Mouse (Mus musculus) megakaryocyte progenitor cell, adult 5-6 weeks (primary cell): ENCODE data around the gene Otulinl. TPM values are rescaled to one million over a fixed set of nuclear protein-coding genes. Genes with fewer than 3 reads are reported as not detected.

Experiments used
- ATAC-seq: replicated peaks from 2 replicates; pipeline ENCODE4 v1.8.0; 2016; ENCODE audit warnings: mild to moderate bottlenecking, moderate TSS enrichment, inconsistent platforms; ENCODE audit not compliant: poor library complexity
- total RNA-seq, 2 experiments: library from RNA; stranded (forward) in 1 of 2; stranded (reverse) in 1 of 2; fragments of 157-497, 149-512 nt in 1 of 2; fragments of 200-1000 nt in 1 of 2; gene quantifications; 2 replicates each; pipeline versions ENCODE4 v1.2.3 to v1.2.4; 2015 to 2017

The Otulinl gene
- total RNA-seq, 2 experiments from 2014 or later = 37.4 to 69.7 TPM

DNA sequence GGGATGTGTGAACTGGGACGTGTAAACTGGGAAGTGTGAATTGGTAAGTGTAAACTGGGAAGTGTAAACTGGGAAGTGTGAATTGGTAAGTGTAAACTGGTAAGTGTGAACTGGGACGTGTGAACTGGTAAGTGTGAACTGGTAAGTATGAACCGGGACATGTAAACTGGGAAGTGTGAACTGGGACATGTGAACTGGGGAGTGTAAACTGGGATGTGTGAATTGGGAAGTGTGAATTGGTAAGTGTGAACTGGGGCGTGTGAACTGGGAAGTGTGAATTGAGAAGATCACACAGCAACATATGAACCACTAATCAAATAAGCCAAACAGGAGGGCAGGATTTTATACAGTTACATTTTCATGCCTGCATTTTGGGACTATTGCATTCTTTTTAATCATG, 23.0 kb downstream of the Otulinl start:
- 0 out of 2 replicates have a peak, but pooled peaks have one; percentile 7 for ATAC-seq

DNA sequence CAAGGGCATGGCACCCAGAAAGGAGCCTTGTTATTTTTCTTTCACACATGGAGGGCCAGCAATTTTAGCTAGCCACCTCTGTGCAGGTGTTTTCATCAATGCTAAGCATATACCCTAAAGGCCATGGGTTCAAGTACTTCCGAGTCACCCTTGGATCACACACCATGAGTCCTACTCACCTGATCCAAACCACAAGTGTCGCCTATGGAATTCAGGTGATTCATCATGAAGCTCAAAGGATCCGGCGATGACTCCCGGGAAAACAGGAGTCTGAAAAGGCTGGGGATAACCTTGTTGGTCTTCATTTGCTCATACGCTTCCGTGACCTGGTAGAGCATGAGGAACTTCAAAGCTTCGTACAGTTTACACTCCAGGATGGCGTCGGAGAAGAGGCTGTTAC, 23.5 kb downstream of the Otulinl start:
- no peak for ATAC-seq

DNA sequence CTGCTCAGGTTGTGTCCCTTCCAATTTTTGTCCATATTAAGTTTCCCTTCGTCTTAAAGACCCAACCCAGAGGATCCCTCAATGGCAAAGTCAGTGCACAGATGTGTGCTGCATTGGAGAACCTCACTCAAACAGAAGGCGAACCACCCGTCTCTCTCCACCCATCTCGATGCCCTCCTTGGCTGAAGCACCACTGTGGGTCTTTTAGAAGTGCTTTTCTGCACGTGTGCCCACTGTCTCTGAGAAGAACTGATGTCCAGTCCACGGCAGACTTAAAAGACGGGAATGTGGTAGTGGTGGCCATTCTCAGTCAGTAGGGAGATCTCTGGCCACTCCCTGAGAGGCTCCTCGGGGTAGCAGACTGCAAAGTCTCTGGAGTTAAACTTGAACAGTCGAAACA, 24.8 kb downstream of the Otulinl start:
- no peak for ATAC-seq

DNA sequence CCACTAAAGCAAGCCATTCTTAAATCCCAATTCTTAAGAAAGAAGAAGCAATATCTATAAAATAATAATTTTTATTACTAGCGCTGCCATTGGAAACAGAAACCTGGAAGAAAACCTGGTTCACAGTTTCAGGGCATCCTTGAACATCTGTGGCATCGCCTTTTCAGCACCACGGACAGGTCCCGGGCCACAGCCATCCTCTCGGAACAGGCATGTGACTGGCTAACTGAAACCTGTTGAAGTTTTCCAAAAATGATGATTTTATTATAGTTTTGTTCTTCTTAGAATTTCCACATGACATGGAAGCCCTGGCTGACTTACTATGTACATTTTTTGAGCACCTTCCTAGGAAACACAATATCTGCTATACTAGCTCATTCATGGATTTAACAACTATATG, 26.4 kb downstream of the Otulinl start:
- ATAC-seq = peak; percentile 56; the same call in 1 of the 2 replicates

DNA sequence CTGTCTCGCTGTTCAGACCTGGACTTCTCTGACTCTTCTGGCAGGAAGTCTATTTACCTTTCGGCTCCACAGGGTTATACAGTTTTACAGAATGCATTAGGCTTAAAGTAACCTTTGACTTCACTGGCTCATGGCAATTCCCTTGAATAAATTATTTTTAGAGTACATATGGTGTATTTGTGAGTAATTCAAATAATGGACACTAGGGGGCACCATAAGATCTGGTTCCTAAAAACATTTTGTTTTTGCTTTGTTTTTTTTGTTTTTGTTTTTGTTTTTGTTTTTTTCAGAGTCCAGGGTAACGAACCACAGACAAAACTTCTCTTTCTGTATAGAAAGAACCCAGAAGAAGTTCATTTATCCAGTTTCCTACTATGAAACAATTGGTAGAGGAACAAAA, 33.7 kb downstream of the Otulinl start:
- peak; percentile 63 for ATAC-seq

DNA sequence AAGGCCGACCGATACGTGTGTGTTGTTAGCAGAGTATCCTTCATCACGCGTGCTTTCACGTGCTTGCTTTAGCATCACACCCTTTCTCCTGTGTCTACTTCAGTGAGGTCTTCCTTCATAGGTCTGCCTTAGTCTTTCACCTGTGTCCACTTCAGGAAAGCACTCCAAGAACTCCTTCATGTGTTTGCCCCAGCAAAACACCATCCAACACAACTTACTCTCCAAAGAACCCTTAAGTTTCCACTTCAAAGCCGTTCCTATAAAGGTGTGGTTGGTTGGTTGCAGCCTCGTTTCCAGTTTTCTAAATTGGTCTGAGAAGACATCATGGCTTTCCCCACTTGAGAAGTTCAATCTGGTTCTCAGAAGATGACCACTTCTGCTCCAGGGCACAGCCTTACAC, 34.7 kb downstream of the Otulinl start:
- ATAC-seq = no peak

DNA sequence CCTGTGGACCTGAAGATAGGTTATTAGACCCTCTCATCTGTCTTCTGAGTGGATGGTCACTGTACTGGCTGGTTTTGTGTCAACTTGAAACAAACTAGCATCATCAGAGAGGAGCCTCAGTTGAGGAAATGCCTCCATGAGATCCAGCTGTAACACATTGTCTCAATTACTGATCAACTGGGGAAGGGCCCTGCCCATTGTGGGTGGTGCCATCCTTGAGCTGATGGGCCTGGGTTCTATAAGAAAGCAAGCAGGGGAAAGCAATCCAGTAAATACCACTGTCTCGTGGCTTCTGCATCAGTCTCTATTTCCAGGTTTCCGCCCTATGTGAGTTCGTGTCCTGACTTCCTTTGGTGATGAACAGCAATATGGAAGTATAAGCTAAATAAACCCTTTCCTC, 36.1 kb downstream of the Otulinl start:
- no peak for ATAC-seq

DNA sequence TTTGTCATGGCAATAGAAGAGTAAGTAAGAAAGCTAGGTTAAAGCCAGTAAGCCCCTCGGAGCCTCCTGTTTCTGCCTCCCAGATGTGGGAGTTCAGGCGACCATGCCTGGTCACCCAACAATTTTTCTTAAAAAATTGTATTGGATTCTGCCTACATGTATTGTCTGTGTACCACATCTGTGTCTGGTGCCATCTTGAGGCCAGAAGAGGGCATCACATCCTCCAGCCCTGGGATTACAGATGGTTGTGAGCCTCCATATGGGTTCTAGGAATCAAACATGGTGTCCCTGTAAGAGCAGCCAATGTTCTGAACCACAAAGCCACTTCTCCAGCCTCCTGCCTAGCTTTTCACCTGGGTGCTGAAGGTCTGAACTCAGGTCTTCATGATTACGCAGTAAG, 38.5 kb downstream of the Otulinl start:
- peak; percentile 94 for ATAC-seq

DNA sequence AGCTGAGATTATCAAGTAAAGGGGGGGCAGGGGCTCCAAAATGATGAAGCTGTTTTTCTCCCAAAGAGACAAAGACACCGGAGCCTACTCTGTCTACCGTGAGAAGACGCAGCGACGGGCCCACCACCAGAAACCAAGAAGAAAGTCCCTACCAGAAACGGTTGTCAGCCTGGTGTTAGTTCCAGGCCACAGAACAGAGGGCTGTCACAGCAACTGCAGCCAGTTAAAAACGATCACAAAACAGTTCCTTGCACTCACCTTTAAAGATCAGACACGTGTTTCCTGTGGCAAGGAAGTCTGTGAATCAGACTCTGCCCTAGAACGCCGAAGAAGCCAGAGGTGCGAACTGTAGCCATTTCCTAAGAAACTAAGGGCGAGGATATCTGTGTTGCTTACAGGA, 40.2 kb downstream of the Otulinl start:
- ATAC-seq = peak; percentile 34

DNA sequence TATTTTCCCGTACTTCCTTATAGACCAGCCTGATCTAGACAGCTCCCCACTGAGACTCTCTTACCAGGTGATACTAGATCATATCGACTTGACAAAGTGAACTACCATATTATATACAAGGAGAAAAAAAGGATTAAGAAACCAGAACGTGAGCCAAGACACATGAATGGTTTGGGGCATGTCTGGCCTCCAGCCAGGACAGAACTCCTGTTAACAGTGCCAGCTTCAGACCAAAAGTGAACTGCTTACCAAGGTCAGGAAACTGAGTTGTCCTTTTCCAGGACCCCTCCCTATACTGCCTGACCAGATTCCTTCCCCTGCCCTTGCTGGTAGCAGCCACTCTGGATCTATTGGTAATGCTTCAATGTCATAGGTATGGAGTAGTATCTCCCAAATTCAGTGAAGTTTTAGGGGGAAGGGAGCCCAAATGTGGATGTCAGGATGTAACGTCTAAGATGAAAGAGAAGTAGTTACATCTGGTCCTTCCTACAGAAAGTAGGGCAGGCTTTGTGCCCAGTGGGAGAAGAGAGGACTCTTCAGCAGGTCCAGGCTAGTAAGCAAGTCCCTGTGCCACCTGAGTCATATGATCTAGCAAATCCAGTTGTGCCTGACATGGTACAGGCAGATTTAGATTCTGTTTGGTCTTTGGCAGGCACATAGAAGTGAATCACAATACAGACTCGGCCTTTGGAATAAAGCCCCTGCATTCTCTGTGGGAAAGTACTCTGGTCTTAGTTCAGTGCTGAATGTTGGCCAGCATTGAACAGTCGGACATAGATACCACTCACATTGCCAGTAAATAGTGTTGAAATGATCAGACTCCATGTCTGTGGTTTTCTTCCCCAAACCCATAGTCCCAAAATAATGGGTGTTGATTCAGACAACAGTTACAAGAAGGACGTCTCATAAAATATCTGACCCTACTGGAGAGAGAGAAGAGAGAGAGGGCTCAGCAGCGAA, 47.2 kb downstream of the Otulinl start:
- ATAC-seq = no peak

DNA sequence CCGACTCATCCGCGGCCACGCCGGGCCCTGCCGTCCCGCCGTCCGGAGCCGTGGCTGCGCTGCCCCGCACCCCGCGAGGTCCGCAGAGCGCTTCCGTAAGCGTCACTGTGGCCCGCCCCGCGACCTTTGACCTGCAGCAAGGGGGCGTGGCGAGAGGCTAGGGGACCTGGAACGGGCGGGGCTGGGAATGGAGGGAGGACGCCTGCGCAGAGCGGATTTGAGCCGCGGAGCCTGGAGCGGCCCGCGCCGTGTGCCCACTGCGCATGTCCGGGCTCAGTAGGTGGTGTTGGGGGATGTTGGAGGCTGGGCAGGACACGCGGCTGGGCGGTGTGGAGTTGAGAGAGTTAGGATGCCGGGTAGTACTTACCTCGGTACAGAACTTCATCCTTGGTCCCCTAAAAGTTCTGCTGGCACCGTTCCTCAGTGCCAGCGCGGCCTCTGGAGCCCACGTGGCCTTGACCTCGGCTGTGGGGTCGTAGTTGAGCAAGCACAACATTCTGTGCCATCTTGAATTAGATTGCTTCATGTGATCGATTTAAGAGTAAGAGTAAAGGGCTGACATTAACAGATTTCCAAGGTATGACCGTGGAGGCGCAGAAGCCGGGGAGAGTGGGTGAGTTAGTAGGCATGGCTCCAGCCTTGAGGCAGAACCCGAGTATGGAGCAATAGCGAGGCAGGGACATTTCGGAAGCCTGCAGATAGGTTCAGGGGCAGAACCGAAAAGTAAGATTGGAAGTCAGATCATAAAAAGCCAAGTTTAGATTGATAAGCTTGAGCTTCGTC, 50.6 kb downstream of the Otulinl start, which contains the start of gene Otulin:
TSS of gene Otulin (minus strand) at position 93 of the 783 bp plus-strand sequence.
- ATAC-seq = peak; percentile 95

DNA sequence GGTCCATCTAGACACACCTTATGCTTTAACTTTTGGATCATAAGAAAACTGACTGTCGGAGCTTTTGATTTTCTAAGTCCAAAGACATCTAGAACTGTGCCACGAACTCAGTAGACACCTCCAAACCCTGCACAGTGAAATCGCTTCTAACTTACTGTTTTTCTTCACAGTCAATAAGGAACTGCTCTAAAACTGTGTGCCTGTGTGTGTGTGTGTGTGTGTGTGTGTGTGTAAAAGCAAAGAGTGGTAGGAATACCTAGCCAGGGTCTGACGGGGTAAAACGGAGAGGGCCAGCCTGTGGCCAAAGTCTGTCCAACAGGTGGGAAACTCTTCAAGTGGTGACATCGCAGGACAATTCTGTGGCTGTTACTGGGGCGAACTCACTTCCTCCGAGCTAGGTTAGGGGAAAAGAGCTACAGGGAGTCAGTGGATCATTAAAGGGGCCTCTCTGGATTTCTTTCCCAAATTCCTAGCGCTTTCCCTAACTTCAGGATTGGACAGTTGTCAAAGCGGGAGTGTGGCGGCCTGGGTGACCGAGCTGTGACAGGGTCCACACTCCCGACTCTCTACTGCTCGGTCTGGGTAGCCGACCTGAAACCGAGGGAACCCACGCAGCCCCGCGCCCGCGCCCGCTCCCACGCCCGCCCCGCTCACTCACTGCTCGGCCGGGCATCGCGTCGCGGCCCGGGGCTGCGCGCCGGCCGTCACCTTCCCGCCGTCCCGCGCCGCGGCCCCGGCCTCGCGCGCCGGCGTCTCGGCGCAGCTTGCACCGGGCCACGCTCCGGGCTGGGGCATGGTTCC, 51.4 kb downstream of the Otulinl start:
- 0 out of 2 replicates have a peak, but pooled peaks have one; percentile 0 for ATAC-seq

DNA sequence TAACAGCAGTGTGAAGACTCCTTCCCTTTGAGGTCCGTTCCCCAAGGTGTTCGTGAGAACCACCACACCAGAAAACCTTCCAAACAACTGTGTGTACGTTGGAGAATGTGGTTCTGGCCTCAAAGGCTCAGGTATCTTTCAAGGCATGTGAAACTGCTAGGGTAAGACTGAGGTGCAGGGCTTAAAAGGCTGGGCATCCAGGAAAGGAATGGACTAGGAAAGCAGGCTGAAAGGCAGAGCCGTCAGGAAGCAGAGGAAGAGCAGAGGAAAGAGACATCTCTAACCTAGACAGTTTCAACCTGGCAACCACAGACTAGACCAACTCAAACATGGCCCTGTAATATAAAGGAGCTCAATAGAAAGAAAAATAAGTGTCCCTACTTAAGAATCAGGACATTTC, 52.3 kb downstream of the Otulinl start:
- no peak for ATAC-seq

DNA sequence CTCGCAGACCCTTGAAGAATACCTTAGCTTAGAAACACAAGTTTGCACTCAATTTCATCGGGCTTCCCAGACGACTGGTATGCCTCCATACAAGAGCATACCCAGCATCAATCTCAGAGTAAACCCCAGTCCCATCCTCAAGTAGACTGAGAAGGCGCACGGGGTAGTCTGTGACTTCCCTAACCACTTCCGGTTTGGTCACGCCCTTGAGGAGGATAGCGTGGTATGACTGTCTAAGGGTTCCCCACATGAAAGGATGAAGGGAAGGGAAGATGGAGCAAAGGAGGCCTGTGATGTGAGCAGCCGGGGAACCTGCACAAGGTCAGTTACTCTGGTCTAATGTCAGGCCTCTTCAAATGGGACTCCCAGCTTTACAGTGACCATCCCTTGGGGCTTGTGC, 53.6 kb downstream of the Otulinl start:
- peak; percentile 15; the same call in 1 of the 2 replicates for ATAC-seq

DNA sequence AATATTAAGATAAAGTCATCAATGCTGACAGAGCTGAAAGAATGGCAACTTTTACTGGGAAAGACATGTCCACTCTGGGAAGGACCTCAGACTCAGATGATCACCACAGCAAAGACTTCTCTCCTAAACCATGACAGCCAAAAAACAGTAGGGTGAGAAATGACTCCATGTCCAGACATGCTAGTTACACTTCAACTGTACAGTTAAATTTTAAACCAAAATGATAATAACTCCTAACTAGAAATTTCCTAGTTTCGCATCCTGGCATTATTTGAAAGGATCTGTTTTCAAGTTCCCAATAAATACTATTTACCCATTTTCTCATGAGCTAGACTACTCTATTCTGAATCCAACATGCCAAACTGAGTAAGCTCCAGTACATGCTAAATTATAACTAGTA, 55.1 kb downstream of the Otulinl start:
- ATAC-seq = no peak

DNA sequence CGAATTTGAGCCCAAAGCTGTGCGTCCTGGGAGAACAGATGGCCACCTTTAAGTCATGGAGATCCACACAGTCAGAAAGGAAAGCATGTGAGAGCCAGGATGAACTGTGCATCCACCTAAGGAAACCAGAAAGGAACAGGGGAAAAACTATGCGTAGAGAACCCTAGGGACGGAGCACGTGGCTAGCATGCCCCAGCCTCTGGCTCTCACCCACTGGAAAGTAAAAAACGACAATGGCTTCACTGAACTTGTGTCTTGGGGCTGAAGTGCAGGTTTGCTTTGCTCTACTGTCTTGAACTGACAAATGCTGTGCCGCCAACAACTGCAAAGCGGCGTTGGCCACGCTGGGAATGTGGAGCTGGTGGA, 55.5 kb downstream of the Otulinl start:
- no peak for ATAC-seq

DNA sequence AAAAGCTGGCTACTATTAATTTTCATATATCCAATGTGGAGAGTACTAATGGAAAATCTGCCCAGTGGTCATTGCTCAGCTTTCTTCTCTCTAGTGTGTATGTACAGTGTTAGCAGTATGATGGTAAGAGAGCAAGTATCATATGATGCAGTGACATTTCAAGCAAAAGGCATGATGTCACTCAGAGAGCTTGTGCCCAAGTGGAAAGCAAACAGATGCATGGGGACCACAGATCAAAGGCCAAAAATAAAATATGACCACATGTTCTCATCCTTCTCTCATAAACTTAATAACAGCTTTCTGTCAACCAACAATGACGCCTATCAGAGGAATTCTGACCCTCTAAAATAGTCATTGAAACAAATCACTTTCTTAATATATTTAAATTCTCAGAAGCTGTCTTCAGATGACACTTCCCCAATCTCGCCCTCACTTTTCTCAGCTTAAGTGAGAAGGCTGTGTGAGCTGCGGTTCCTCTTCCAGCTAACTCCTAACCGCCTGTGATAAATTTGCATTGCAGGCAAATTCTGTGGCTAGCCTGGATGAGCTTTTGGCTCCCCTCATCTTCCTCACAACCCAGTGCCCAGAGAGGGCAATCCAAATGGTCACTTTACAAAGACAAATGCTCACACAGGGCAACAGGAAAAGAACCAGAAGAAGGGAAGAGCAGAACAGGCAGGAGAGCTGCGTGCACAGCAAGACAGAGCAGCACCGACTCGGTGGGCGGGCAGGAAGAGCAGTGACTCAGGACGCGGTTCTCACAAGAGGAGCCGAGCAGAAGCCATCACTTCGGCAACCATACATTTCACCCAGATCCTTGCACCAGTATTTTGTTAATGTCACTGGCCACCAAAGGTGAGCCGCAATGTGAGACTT, 56.1 kb downstream of the Otulinl start:
- peak; percentile 68 for ATAC-seq

DNA sequence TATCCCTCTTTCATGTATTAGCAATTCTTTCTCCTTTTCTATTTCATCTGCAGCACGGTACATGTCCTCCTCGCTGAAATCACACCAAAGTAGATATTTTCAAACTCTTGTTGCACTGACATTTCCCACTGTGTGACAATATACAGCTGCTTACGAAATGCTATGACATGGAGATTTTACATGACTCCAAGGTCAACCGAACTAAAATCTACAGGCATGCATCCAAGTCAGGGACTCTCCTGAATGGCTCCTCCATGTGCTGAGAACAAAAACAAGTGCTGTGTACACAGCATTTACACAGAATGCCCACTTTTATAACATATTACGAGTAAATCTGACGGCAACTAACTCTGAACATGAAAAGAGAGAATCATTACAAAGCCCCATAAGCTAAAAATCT, 58.1 kb downstream of the Otulinl start:
- ATAC-seq = no peak

DNA sequence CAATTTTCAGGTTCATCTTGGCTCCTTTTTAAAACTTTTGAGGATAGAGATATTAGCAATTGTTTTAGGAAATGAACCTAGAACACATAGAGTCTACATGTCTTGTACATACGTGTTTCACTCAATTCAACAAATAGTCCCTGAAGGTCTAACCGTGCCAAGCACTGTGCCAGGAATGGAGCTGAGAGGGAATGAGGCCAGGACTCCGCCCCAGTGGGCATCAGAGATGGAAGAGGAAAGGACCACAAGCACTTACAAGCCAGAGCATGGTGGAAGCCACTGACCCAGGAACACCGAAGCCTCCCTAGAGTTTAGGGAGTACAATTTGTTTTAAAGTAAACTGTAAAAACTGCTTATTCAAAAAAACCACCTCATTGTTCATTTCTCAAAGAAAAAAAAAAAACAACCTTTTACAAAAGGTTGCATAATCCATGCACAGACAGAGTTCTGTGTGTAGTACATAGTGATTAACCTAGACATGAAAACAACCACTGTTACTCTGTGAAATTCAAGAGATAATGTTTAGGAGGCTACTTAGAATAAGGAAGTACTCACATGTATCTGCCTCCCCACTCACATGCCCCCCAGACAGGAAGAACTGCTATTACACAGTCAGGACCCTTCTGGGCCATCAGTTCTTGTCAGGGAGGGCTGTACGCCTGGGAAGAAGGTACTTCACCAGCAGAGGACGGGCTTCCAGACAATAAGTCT, 60.7 kb downstream of the Otulinl start:
- ATAC-seq = peak; percentile 18; the same call in 1 of the 2 replicates
